Mouse (Mus musculus) kidney, adult 18-20 months (tissue): Measurements from ENCODE around the gene Zfp704.

Experiments
- DNase-seq: peaks from one replicate; pipeline ENCODE4 v3.0.0; 2021

Zfp704 gene

DNA sequence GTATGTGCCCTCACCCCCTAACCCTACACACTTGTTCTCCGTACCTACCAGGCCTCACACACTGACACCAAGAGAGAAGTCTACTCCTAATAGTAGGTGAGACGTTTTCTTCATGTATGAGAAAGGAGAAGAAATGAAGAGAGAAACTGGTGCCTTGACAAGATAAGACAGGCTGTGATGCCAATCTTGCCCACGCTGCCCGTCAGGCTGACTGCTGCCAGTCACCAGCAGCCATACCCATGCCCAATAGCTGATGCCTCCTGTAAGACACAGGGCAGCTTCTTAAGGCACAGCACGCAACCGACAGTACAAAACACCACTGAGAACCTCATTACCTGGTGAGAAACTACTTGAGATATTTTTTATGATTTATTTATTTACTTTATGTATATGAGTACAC lies 55.0 kb downstream of the Zfp704 start:
- DNase-seq: no peak

DNA sequence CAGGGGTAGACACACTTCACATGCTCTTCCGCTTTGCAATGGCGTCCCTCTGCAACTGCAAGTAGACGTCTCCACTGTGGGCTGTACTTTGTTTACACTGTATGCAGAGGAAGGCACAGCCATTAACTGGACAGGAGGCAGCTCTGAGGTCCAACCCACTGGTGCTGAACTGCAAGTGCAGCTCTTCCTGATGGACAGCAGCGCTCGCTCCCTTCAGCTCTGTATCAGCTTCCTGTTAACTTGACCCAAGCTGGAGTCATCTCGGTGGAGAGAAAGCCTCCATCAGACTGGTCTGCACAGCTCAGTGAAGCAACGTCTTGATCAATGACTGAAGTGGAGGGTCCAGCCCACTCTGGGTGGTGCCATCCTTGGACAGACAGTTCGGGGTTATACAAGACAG lies 57.6 kb downstream of the Zfp704 start:
- no peak for DNase-seq

GRCm38 (mm10) chr3:9550930-9551329 lies 59.0 kb downstream of the Zfp704 start:
- no peak for DNase-seq

GRCm38 (mm10) chr3:9549815-9550214 lies 60.1 kb downstream of the Zfp704 start:
- DNase-seq: no peak

DNA sequence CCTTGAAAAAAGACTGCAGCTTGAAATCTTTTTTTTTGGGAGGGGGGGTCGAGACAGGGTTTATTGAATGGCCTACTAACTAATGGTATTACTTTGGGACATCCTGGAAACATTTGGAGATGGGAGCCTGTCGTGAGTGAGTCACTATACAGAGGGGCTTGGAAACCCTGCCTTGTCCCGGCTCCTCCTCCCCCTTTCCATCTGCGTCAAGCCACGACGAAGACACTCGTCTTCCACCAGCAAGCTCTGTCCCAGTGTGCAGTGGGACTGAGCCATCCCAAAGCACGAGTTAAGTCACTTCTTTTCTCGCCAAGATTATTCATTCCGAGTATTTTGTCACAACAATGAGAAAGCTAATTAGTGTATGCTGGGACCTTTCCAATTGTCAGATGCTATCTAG lies 61.7 kb downstream of the Zfp704 start:
- DNase-seq: no peak

DNA sequence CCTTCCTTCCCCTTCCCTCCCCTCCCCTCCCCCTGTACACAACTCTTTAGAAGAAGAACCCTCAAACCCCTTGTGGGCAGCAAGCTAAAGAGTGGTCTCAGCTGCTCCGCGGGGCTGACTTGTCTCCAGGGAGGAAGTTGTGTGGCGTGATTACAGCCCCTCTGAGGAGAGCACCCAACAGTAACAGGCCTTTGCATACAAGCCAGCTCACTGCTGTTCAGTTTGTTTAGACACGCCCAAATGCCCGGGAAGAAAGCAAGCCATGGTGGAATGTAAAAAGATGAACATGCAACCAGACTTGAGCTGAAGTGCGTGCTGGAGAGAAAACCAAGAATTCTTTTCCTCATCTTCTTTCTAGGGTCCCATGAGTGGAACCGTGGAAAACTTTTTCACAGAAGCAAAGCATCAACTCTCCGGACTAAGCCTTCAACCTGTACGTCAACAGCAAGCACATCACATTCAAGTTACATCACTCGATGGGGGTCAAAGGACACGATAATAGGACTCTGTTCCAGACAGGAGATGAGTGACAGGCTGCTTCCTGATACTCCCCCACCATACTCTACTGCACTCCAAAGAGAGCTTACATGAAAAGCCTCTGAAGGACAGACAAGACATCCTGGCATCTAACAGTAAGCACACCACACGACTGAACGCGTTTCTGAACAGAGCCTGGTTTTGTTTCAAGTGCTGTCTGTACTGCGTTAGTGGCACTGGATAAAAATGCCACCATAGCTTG lies 62.8 kb downstream of the Zfp704 start:
- DNase-seq: peak; percentile 2

GRCm38 (mm10) chr3:9544421-9544820 lies 65.5 kb downstream of the Zfp704 start:
- DNase-seq: no peak

- no peak for DNase-seq
These were observed 66.0 kb downstream of the Zfp704 start for GRCm38 (mm10) chr3:9543916-9544315.

- no peak for DNase-seq
These were observed 66.4 kb downstream of the Zfp704 start for GRCm38 (mm10) chr3:9543463-9543862.

- no peak for DNase-seq
These were observed 68.3 kb downstream of the Zfp704 start for GRCm38 (mm10) chr3:9541561-9541960.

- no peak for DNase-seq
These were observed 71.4 kb downstream of the Zfp704 start for GRCm38 (mm10) chr3:9538510-9538909.

- no peak for DNase-seq
These were observed 72.0 kb downstream of the Zfp704 start for GRCm38 (mm10) chr3:9537889-9538288.

DNA sequence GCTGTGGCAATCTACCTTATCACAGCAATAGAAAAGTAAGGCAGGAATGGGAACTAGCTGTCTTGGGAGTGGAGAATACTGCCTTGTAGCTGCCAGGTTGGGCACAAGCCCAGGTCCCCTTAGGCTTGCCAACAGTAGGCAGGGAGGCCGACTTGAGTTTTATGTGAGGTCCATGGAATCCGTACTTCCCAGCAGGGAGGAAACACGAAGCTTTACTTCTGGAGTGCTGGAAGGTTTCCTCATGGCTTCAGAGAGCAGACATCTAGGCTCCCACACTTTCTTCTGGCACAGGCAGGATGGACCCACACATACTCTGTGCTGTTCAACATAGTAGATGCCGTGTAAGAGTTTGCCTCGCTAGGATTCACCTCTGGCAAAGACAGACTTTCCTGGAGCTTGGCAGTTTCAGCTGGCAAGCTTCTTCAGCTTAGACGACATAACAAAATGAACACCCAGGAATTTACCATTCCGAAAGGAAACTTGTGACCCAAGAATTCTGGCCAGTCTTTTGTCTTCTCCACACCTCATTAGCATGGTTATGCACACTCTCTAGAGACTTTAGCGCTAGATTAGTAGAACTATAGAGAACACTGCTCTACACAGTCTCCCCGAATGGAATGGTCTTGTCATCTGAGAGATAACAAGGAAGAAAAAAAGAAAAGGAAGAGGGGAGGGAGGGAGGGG lies 79.6 kb downstream of the Zfp704 start:
- peak; percentile 36 for DNase-seq

DNA sequence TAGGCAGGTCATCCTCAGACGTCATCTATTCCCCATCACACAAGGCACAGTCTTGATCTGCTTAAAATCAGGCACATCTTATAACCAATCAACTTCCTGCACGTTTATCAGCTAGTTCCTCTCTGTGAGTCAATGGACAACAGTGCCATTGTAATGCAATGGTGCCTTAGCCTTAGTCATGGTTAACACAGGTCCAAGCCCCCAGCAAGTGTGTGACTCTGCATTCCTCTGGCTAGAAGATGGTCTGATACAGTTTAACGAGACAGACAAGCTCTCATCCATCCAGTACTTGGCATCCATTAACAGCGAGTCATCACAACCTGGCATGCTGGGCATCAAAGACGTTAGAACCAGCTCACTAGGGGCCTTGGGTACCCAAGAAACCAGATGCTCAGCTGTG lies 85.5 kb downstream of the Zfp704 start:
- no peak for DNase-seq

GRCm38 (mm10) chr3:9523081-9523932 lies 86.6 kb downstream of the Zfp704 start:
- no peak for DNase-seq

- peak; percentile 62 for DNase-seq
These were observed 87.9 kb downstream of the Zfp704 start for GRCm38 (mm10) chr3:9522009-9522408.

DNA sequence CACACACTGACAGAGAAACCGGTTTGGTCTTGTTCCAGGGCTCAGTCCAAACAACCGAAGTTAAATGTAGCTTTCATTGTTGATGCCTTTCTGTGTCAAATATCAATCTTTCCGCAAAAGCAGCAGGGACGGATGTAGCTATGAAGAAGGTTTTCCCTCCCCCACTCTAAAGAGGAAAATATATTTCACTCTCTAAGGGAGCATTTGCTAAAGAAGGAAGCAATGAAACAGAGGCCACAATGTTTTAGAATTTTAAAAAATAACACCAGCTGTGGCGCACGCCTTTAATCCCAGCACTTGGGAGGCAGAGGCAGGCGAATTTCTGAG lies 89.2 kb downstream of the Zfp704 start:
- DNase-seq: no peak

DNA sequence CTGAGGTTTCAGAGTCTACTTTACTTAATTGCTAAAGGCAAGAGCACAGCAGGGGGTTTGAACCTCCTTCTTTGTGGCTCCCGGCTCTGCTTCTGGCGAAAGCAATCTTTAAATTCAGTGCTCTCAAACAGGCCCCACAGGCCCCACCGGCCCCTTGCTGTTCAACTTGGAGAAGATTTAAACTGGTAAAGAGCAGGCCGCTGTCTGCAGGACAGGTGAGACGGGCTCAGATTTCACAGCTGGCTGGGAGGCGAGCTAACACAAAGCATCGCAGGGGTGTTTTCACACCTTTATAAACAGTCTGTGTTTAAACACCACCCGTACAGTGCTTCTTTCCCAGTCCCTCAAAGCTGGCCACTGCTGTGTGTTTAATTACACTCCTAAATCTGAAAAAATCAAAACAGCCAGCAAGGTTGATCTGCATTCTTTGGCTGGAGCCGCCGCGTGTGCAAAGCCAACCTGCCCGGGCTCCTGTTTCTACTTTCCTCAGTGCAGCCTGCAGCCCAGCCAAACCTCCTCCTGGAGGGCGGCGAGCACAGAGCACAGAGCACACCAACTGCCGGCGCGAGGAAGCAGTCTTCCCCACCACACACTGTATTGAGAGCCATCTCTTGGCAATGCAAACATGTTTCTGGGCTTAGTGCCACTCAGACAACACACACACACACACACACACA lies 89.7 kb downstream of the Zfp704 start:
- DNase-seq: peak; percentile 71

DNA sequence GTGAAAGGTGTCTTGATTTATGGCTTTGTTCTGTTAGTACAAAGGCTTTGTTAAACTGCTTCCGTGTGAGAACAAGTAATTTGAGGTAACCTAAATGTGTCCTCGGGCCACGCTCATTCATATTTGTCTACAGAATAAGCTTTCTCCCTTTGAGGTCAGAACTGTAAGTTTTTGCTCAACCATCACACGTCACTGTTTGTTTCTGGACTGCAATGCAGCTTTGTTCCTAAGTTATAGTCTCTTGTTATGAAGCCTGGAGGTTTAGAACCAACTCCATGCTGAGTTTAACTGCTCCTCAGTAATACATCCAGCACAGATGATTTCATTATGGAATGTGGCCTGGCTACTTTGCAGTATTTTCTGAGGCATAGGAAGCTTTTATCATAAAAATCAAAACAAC lies 90.4 kb downstream of the Zfp704 start:
- DNase-seq: no peak

DNA sequence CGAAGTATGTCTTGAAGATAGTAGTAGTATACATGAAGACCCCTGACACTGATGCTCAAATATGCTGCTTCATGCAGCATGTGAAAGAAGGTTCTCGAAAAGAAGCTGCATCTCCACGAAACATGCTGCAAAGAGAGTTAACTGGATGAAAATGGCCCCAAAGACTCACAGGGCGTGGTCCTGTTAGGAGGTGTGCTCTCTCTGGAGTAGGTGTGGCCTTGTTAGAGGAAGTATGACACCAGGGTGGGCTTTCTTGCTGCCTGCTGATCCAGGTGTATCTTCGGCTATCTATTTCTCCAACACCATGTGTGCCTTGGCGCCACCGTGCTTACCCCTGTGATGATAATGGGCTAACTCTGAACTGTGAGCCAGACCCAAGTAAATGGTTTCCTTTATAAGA lies 90.9 kb downstream of the Zfp704 start:
- DNase-seq: no peak

DNA sequence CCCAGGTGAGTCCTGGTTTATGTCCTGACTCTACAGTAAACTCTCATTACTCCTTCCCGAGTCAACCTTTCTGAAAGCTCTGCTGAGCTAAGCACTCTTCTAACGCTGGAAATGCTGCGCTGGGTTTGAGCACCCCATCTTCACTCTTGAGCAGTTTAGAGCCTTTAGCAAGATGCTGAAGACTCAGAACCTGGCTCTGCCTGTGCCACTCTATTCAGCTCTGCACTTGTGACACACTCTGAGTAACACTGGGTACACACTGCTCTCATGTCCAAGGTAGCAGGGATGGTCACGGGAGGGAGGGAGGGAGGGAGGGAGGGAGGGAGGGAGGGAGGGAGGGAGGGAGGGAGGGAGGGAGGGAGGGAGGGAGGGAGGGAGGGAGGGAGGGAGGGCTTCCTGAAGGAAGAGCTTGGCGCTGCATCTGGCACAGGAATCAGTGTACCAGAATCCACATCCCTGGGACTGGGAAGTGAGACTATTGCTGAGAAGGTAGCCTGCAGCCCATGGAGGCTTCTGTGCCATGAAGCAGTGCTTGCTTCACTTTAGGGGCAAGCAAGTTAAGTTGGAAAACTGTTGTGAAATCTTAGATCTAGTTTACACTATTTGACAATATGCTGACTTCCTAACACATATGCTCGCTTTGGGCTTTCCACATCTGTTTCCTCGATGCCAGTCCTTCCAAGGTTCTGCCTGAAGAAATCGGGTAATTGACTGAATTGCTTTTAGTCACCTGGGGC lies 93.6 kb downstream of the Zfp704 start:
- no peak for DNase-seq

GRCm38 (mm10) chr3:9515527-9515926 lies 94.4 kb downstream of the Zfp704 start:
- no peak for DNase-seq

DNA sequence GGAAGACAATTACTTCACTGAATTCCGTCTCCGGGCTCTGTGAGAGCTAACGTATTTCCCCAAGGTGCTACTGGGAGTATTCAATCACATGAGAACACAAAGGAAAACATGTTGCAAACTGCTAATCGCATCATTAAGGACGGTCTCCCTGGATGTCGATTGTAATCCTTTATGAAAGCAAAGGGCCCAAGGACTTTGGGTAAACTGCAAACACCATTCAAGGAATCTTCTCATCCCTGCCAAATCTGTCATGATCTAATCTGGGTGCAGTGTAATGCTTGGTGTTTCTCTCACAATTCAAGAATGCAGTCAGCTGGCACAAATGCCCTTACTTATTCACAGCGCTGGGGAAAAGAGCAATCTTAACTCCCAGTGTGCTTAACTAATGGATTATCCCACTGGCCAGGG lies 96.2 kb downstream of the Zfp704 start:
- no peak for DNase-seq
